Mouse (Mus musculus) liver, embryonic 14.5 days (tissue): ENCODE measurements around the gene Muc4.

Source experiments
- CTCF ChIP-seq: IDR thresholded peaks from 2 replicates; pipeline ENCODE4 v1.5.1; 2016; ENCODE audit warnings: antibody characterized with exemption, low read depth, control low read depth
- EP300 ChIP-seq: IDR thresholded peaks from 2 replicates; pipeline ENCODE4 v1.6.1; 2016; ENCODE audit warnings: antibody characterized with exemption, low read depth

- TF ChIP-seq CTCF, result no peak; the same call in 1 of the 2 replicates
- TF ChIP-seq EP300, result no peak
Measured at GRCm38 (mm10) chr16:32813362-32813761, 77.7 kb downstream of the Muc4 start.
